Mouse (Mus musculus) midbrain, embryonic 11.5 days (tissue): ENCODE measurements at regions not wholly inside any gene's neighbourhood (a gene's known extent, or its start where the extent isn't known, plus 50 kb on each side); places are given as distances from the start of the nearest gene placed in this dataset.

Experiments
- ATAC-seq: fragments of 200-750 bp; cut with Nextera tagmentation; 2 replicates; pipeline ENCODE4 v1.8.0; 2017; ENCODE audit warnings: moderate TSS enrichment, moderate library complexity; ENCODE audit not compliant: low FRiP score
- DNase-seq: peaks from one replicate; pipeline ENCODE4 v3.0.0; 2015; ENCODE audit warnings: low spot score; ENCODE audit errors: missing footprints
- H3K27ac ChIP-seq: fragments of 300-500 bp; sonication (generic); 2 replicates; pipeline ENCODE4 v1.5.1; 2014; ENCODE audit warnings: low read depth, low read length
- H3K27me3 ChIP-seq: fragments of 300-500 bp; sonication (generic); 2 replicates; pipeline ENCODE4 v1.6.1; 2014; ENCODE audit warnings: mild to moderate bottlenecking, low read length, moderate library complexity, mixed read lengths; ENCODE audit not compliant: control insufficient read depth, insufficient read depth
- H3K36me3 ChIP-seq: fragments of 300-500 bp; sonication (generic); 2 replicates; pipeline ENCODE4 v1.6.1; 2014; ENCODE audit warnings: mild to moderate bottlenecking, low read length, moderate library complexity, mixed read lengths; ENCODE audit not compliant: control insufficient read depth, insufficient read depth
- H3K4me1 ChIP-seq: fragments of 300-500 bp; sonication (generic); 2 replicates; pipeline ENCODE4 v1.6.1; 2014; ENCODE audit warnings: low read length; ENCODE audit not compliant: control insufficient read depth, insufficient read depth
- H3K4me2 ChIP-seq: fragments of 300-500 bp; sonication (generic); 2 replicates; pipeline ENCODE4 v1.6.1; 2014; ENCODE audit warnings: mild to moderate bottlenecking, moderate library complexity
- H3K4me3 ChIP-seq: fragments of 300-500 bp; sonication (generic); 2 replicates; pipeline ENCODE4 v1.5.1; 2014; ENCODE audit warnings: low read depth, low read length
- H3K9ac ChIP-seq: fragments of 300-500 bp; sonication (generic); 2 replicates; pipeline ENCODE4 v1.6.1; 2014; ENCODE audit warnings: low read length
- H3K9me3 ChIP-seq: fragments of 300-500 bp; sonication (generic); 2 replicates; pipeline ENCODE4 v1.6.1; 2016; ENCODE audit warnings: low read length; ENCODE audit not compliant: control insufficient read depth
- WGBS: fragments of 180-500 bp; shearing (Covaris S2); extraction: QIAGEN DNeasy Blood & Tissue Kit; methylation state at CpG from one replicate; pipeline ENCODE4 v1.1.7; 2014; 5-methylcytosine and 5-hydroxymethylcytosine counted together

GRCm38 (mm10) chr4:9104657-9105056 is 865.8 kb upstream of the Car8 start:
- Histone ChIP-seq H3K27ac (no peak overlapping the region), H3K9ac (no peak overlapping the region), H3K36me3 (no peaks in the 10 kb centered on the region), H3K9me3 (peaks cover 3% of the 10 kb centered on the region; the same call in 1 of the 2 replicates), H3K4me3 (no peak overlapping the region), H3K4me2 (no peak overlapping the region), H3K4me1 (no peaks in the 10 kb centered on the region), H3K27me3 (no peaks in the 10 kb centered on the region)
- no peak for ATAC-seq
- DNase-seq: no peak
- 36% methylated on average over 6 of the region's 6 CpGs for WGBS

- Histone ChIP-seq H3K9me3 (peaks cover 3% of the 10 kb centered on the region; the same call in 1 of the 2 replicates), H3K9ac (no peak overlapping the region), H3K27me3 (no peaks in the 10 kb centered on the region), H3K36me3 (no peaks in the 10 kb centered on the region), H3K4me1 (no peaks in the 10 kb centered on the region), H3K27ac (no peak overlapping the region), H3K4me3 (no peak overlapping the region), H3K4me2 (no peak overlapping the region)
- DNase-seq (no peak), ATAC-seq (no peak)
- WGBS: 78% methylated on average over 8 of the region's 8 CpGs
Observed at GRCm38 (mm10) chr4:9103958-9104357, 865.1 kb upstream of the Car8 start.

GRCm38 (mm10) chr4:9096809-9097700 is 858.2 kb upstream of the Car8 start:
- Histone ChIP-seq H3K4me2 (peak overlapping the region; percentile 34), H3K4me3 (no peak overlapping the region), H3K36me3 (no peaks in the 10 kb centered on the region), H3K27ac (no peak overlapping the region), H3K4me1 (peaks cover 16% of the 10 kb centered on the region), H3K9ac (peak overlapping the region; percentile 29; the same call in 1 of the 2 replicates), H3K27me3 (0 out of 2 replicates have a peak, but pooled peaks cover 2% of the 10 kb centered on the region), H3K9me3 (no peaks in the 10 kb centered on the region)
- ATAC-seq (peak; percentile 81), DNase-seq (peak; percentile 99)
- WGBS: 23% methylated on average over 24 of the region's 24 CpGs

- Histone ChIP-seq H3K27me3 (0 out of 2 replicates have a peak, but pooled peaks cover 2% of the 10 kb centered on the region), H3K9ac (no peak overlapping the region), H3K27ac (no peak overlapping the region), H3K4me2 (no peak overlapping the region; the same call in 1 of the 2 replicates), H3K4me3 (no peak overlapping the region), H3K9me3 (no peaks in the 10 kb centered on the region), H3K4me1 (peaks cover 16% of the 10 kb centered on the region), H3K36me3 (no peaks in the 10 kb centered on the region)
- WGBS: 80% methylated on average over 2 of the region's 2 CpGs
- peak; percentile 20; the same call in 1 of the 2 replicates for ATAC-seq
- no peak for DNase-seq
Observed at GRCm38 (mm10) chr4:9096274-9096673, 857.4 kb upstream of the Car8 start.

- ATAC-seq: no peak
- 60% methylated on average over 7 of the region's 7 CpGs for WGBS
- no peaks in the 10 kb centered on the region for H3K9me3 ChIP-seq
Observed at GRCm38 (mm10) chr4:9095646-9096045, 856.8 kb upstream of the Car8 start.

GRCm38 (mm10) chr4:9094522-9094921 is 855.7 kb upstream of the Car8 start:
- no peak overlapping the region for H3K9ac ChIP-seq
- 33% methylated on average over 10 of the region's 10 CpGs for WGBS

More at GRCm38 (mm10) chr4:9095646-9096045, 856.8 kb upstream of the Car8 start:
- no peak for DNase-seq
- Histone ChIP-seq H3K4me2 (no peak overlapping the region), H3K9ac (no peak overlapping the region), H3K27me3 (0 out of 2 replicates have a peak, but pooled peaks cover 2% of the 10 kb centered on the region), H3K4me1 (peaks cover 16% of the 10 kb centered on the region), H3K36me3 (no peaks in the 10 kb centered on the region), H3K27ac (no peak overlapping the region), H3K4me3 (no peak overlapping the region)

GRCm38 (mm10) chr4:9094076-9094475 is 855.2 kb upstream of the Car8 start:
- DNase-seq: no peak
- Histone ChIP-seq H3K4me3 (no peak overlapping the region), H3K9me3 (no peaks in the 10 kb centered on the region), H3K36me3 (no peaks in the 10 kb centered on the region), H3K27me3 (0 out of 2 replicates have a peak, but pooled peaks cover 2% of the 10 kb centered on the region), H3K27ac (no peak overlapping the region), H3K4me1 (peaks cover 16% of the 10 kb centered on the region), H3K4me2 (no peak overlapping the region), H3K9ac (no peak overlapping the region)
- no peak for ATAC-seq
- 60% methylated on average over 6 of the region's 6 CpGs for WGBS

More at GRCm38 (mm10) chr4:9094522-9094921, 855.7 kb upstream of the Car8 start:
- H3K4me2 ChIP-seq: no peak overlapping the region
- peak; percentile 25; the same call in 1 of the 2 replicates for ATAC-seq
- H3K27ac ChIP-seq: no peak overlapping the region
- H3K4me1 ChIP-seq: peaks cover 16% of the 10 kb centered on the region
- H3K27me3 ChIP-seq: 0 out of 2 replicates have a peak, but pooled peaks cover 2% of the 10 kb centered on the region
- no peaks in the 10 kb centered on the region for H3K36me3 ChIP-seq
- no peaks in the 10 kb centered on the region for H3K9me3 ChIP-seq
- no peak for DNase-seq
- H3K4me3 ChIP-seq: no peak overlapping the region

GRCm38 (mm10) chr4:9083526-9083925 is 844.7 kb upstream of the Car8 start:
- Histone ChIP-seq H3K4me3 (no peak overlapping the region), H3K27ac (no peak overlapping the region), H3K27me3 (no peaks in the 10 kb centered on the region), H3K36me3 (no peaks in the 10 kb centered on the region), H3K9ac (no peak overlapping the region), H3K4me2 (no peak overlapping the region), H3K4me1 (no peaks in the 10 kb centered on the region), H3K9me3 (no peaks in the 10 kb centered on the region)
- DNase-seq (peak; percentile 60), ATAC-seq (no peak)
- 74% methylated on average over 13 of the region's 13 CpGs for WGBS
